Mouse (Mus musculus) inflammation-experienced regulatory T-cells, adult 6 months (primary cell): Measurements from ENCODE around the gene Celsr2. TPM values are rescaled to one million over a fixed set of nuclear protein-coding genes. Genes with fewer than 3 reads are reported as not detected.
A peak's percentile ranks its signal among the peaks of the same experiment; 100 is the strongest.

Experiments
- ATAC-seq: one replicate; pipeline ENCODE4 v1.8.0; 2017
- polyA plus RNA-seq, 3 experiments: library from polyadenylated mRNA; unstranded; fragments of 100-300 nt; shearing (Covaris generic); gene quantifications; one replicate each; pipeline ENCODE4 v1.2.1; 2017

The Celsr2 gene
- under 1 TPM; 0.35 to 0.52 (median 0.37) TPM for polyA plus RNA-seq

- peak; percentile 33 for ATAC-seq
Observed at GRCm38 (mm10) chr3:108414857-108415830, at the start of gene Celsr2. TSS of gene Celsr2 (minus strand) at chr3:108415552.

- peak; percentile 80 for ATAC-seq
Observed at GRCm38 (mm10) chr3:108458866-108459265, 43.5 kb upstream of the Celsr2 start.

GRCm38 (mm10) chr3:108458380-108458779 is 43.0 kb upstream of the Celsr2 start:
- ATAC-seq = peak; percentile 71

- ATAC-seq = no peak
Observed at GRCm38 (mm10) chr3:108454172-108454571, 38.8 kb upstream of the Celsr2 start.

GRCm38 (mm10) chr3:108451969-108452368 is 36.6 kb upstream of the Celsr2 start:
- no peak for ATAC-seq

- no peak for ATAC-seq
Observed at GRCm38 (mm10) chr3:108445366-108445705, 30.0 kb upstream of the Celsr2 start.

- ATAC-seq = peak; percentile 87
Observed at GRCm38 (mm10) chr3:108444698-108445365, 29.5 kb upstream of the Celsr2 start, which contains the start of gene Sars. TSS of gene Sars (minus strand) at chr3:108445209.

GRCm38 (mm10) chr3:108444029-108444428 is 28.7 kb upstream of the Celsr2 start:
- peak; percentile 70 for ATAC-seq

- no peak for ATAC-seq
Observed at GRCm38 (mm10) chr3:108436380-108436714, 21.0 kb upstream of the Celsr2 start.

GRCm38 (mm10) chr3:108435701-108436379 is 20.5 kb upstream of the Celsr2 start:
- ATAC-seq = peak; percentile 32

GRCm38 (mm10) chr3:108433881-108434495 is 18.6 kb upstream of the Celsr2 start:
- ATAC-seq = no peak

- ATAC-seq = no peak
Observed at GRCm38 (mm10) chr3:108433188-108433880, 18.0 kb upstream of the Celsr2 start.

- no peak for ATAC-seq
Observed at GRCm38 (mm10) chr3:108432542-108433187, 17.3 kb upstream of the Celsr2 start.

- no peak for ATAC-seq
Observed at GRCm38 (mm10) chr3:108425624-108426018, 10.3 kb upstream of the Celsr2 start.

GRCm38 (mm10) chr3:108424944-108425623 is 9.7 kb upstream of the Celsr2 start:
- no peak for ATAC-seq

- ATAC-seq = peak; percentile 71
Observed at GRCm38 (mm10) chr3:108423844-108424801, 8.8 kb upstream of the Celsr2 start.

GRCm38 (mm10) chr3:108423006-108423405 is 7.7 kb upstream of the Celsr2 start:
- no peak for ATAC-seq

GRCm38 (mm10) chr3:108415831-108416223 is 475 bp upstream of the Celsr2 start:
- ATAC-seq = peak; percentile 92

- ATAC-seq = no peak
Observed at GRCm38 (mm10) chr3:108413634-108414360, 1.6 kb downstream of the Celsr2 start.
